Mouse (Mus musculus): ENCODE measurements around the gene Lrr1.
"Not testable (repeated sequence)": the region's sequence is repeated elsewhere in the genome, so short reads cannot be mapped to it uniquely, and the experiment has no call there.

The Lrr1 gene

GRCm38 (mm10) chr12:69163586-69163985 lies 5.0 kb upstream of the Lrr1 start:
- DNase-seq (ENCODE audit: low read depth, low spot score), result not testable (repeated sequence)

DNA sequence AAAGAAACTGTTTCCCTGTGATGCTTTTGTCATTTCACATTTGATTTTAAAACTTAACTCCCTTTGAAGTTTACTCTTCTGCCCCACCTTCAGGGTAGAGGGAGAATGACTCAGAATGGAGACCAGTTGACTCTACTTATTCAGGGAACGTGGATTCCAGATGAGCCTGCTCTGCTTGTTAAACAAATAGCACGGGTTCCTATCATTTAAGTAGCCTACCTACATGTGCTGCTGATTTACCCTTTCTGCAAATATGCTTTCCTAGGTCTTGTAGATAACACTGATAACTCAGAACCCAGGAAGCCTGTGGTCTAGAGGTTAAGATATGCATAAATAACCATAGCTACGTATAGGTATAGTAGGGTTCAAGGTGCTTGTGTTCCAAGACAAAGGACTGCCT lies 3.7 kb upstream of the Lrr1 start:
- peak; percentile 60 for DNase-seq (ENCODE audit: low read depth, low spot score)

GRCm38 (mm10) chr12:69166861-69167581 lies 1.6 kb upstream of the Lrr1 start:
- DNase-seq (ENCODE audit: low read depth, low spot score), result not testable (repeated sequence)

- no peak for DNase-seq (ENCODE audit: low read depth, low spot score)
Measured at GRCm38 (mm10) chr12:69167656-69168460, 756 bp upstream of the Lrr1 start.

DNA sequence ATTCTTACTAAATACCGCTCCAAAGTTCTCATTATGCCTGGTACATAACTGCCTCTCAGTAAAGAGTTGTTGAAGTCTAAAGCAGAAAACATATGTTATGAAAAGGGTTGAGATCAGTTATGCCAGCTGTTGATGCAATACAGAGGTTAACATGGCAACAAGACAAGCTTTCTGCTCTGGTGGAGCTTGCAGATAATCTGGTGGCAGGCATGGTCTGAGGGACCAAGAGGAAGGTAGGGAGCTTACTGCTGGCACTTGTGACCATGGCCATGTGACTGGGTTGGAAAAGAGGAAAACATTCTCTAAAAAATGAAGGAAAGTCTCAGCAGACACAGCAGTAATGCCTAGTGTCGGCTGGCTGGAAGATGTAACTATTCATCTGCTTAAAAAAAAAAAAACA lies 2.7 kb downstream of the Lrr1 start:
- no peak for DNase-seq (ENCODE audit: low read depth, low spot score)

DNA sequence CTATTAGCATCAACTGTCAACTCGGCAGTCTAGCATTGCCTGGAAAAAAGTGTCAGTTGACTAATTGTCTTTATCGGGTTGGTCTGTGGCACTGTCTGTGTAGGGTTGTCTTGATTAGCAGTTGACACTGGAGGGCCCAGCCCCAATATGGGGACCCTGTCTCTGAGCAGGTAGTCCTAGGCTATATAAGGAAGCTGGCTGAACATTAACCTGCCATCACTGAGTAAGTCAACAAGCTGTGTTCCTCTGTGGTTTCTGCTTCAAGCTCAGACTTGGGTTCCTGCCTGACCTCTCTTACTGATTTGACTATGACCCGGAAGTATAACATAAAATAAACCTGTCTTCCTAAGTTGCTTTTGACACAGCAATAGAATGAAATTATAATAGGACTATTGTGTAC lies 7.4 kb downstream of the Lrr1 start:
- no peak for DNase-seq (ENCODE audit: low read depth, low spot score)

- no peak for DNase-seq (ENCODE audit: low read depth, low spot score)
Measured at GRCm38 (mm10) chr12:69177526-69177925, 8.9 kb downstream of the Lrr1 start.

GRCm38 (mm10) chr12:69179371-69179770 lies 10.8 kb downstream of the Lrr1 start:
- no peak for DNase-seq (ENCODE audit: low read depth, low spot score)

GRCm38 (mm10) chr12:69181800-69182199 lies 13.2 kb downstream of the Lrr1 start:
- DNase-seq (ENCODE audit: low read depth, low spot score), result no peak

GRCm38 (mm10) chr12:69183583-69184308 lies 15.1 kb downstream of the Lrr1 start, which contains the start of the genes Rpl36al and Mgat2:
Gene Rpl36al (minus strand): TSS chr12:69184083.
Gene Mgat2 (plus strand): TSS chr12:69184157.
- DNase-seq (ENCODE audit: low read depth, low spot score), result peak; percentile 98

GRCm38 (mm10) chr12:69184342-69185295 lies 16.0 kb downstream of the Lrr1 start:
- DNase-seq (ENCODE audit: low read depth, low spot score), result no peak

- DNase-seq (ENCODE audit: low read depth, low spot score), result no peak
Measured at GRCm38 (mm10) chr12:69185371-69185770, 16.8 kb downstream of the Lrr1 start.

DNA sequence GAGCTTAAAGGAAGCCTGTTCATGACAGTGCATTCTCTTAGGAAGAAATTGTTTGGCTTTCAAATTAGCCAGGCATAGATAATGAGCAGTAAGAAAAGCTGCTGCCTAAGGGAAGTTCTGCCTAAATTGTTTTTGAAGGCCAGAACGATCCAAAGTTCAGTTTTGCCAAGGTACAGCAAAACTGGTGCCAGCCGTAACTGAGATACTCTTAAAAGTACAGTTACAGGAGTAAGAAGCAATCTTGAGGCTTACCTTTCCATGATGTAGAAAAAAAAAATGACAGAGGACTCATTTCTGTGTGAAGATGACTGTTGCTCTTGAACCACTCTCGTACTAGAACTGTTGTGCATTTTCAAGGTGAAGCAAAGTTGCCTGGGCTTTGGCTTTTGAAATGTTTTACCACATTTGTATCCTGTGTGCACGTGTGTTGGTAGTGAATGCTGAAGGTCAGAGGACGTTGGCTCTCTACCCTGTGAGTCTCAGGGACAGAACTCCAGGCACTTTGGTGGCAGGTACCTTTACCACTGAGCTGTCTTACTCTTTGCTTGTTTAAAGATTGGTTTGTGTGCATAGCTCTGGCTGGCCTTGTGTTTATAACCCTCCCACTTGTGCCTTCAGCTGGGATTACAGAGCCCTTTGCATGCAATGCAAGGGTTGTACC lies 18.3 kb downstream of the Lrr1 start:
- DNase-seq (ENCODE audit: low read depth, low spot score), result no peak

- DNase-seq (ENCODE audit: low read depth, low spot score), result no peak
Measured at GRCm38 (mm10) chr12:69190074-69190473, 21.5 kb downstream of the Lrr1 start.

GRCm38 (mm10) chr12:69190522-69190921 lies 21.9 kb downstream of the Lrr1 start:
- DNase-seq (ENCODE audit: low read depth, low spot score), result peak; percentile 19

DNA sequence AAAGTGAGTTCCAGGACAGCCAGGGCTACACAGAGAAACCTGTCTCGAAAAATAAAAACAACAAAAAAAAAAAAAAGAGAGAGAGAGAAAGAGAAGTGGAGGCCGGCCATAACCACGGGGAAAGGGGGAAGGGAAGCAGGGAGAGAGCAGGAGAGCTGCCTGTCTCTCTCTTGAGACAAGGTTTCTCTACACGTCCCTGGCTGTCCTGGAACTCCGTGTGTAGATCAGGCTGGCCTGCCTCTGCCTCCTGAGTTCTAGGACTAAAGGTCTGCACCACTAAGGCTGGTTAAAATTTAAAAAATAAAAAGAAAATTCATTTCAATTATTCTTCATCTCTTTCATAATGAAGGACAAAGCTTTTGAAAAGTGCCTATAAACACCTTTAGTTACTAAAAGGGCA lies 22.8 kb downstream of the Lrr1 start:
- no peak for DNase-seq (ENCODE audit: low read depth, low spot score)

GRCm38 (mm10) chr12:69192637-69193036 lies 24.0 kb downstream of the Lrr1 start:
- DNase-seq (ENCODE audit: low read depth, low spot score), result no peak

- peak; percentile 78 for DNase-seq (ENCODE audit: low read depth, low spot score)
Measured at GRCm38 (mm10) chr12:69196444-69197377, 28.1 kb downstream of the Lrr1 start, which contains the start of gene Gm49383. Gene Gm49383 (minus strand): TSS chr12:69197104.

Measured in CD4-positive, CD25-positive, alpha-beta regulatory T cell, adult 2 months (primary cell).